Mouse (Mus musculus) MN1 (cell line): ENCODE results near the gene Tmem54.

Experiments used
- DNase-seq: peaks from one replicate; pipeline ENCODE4 v3.0.0-alpha.2; 2016; ENCODE audit warnings: low spot score

Tmem54 gene

DNA sequence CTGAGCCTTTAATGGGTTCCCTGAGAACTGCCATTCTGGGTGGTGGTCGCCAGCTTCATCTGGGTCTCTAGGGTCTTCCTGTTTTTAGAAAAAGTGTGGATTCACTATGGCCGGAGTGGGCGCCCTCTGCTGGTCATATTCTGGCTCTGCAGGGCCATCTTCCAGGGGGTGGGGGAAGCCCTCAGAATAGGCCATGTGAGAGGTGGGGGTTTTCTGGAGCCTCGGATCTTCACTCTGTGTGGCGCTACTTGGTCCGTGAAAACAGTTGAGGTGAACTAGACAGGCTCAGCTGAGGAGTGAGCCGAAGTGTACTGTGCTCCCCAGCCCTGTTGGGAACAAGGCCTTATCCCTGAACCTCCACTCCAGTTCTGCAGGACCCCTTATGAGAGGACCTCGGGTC, 24.8 kb downstream of the Tmem54 start:
- DNase-seq, result peak; percentile 79

DNA sequence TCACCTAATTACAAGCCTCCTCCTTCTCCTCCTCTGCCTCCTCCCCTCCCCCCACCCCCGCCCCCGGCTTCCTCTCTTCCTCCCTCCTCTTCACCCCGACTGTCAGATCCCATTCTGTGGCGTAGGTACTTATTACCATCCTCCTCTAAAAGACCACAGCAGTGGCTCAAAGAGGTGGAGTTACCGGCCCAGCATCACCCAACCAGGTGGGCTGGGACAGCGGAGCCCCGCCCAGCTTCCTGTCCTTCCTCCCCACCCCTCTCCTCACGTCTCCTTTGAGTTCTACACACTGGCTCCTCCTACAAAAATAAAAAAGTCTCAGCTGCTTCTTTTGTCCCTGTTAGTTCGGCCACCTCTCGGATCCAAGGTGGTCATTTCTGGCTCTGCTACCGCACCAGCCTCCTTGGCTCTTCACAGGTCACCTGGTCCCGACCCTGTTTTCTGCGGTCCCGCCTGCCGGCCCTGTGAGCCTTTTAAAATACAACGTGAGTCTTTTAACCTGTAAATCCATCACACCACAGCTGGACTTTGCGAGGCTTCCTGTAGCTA, 25.5 kb downstream of the Tmem54 start:
- peak; percentile 25 for DNase-seq

DNA sequence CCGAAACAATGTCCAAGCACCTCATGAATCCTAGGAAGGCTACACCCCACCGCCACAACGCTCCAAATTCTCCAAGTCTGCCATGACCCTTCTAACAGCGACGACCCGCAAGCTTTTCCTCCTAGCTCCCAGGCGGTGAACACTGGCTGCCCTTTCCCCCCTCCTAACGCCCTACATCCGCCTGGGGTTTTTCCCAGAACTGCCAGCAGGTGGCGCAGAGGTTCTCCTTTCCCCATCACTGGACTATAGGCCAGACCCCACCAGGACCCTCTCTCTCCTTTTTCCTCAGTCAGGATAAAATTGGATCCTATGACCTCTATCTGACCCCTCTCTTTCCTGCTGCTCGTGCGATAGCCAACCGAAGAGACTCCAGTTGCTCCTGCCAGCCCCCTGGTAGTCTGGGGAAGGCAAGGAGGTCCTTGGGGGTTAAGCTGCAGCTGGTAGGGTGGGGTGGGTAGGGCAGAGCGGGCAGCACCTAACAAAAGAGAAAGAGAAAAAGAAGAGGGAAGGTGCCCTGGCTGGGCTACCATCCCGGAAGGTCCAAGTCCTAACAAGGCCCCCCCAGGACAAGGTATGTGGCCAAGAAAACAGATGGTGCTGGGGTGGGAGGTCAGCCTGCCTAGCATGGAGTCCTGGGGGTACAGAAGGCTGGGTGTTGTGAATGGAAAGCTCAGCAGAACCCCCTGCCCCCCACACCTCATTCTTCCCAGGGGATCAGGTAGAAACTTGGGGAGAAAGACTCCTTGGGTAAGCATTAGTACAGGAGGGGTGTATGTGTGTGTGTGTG, 29.6 kb downstream of the Tmem54 start:
- peak; percentile 88 for DNase-seq

GRCm38 (mm10) chr4:129135637-129136036, 30.3 kb downstream of the Tmem54 start:
- no peak for DNase-seq

GRCm38 (mm10) chr4:129136189-129136578, 30.8 kb downstream of the Tmem54 start:
- DNase-seq, result peak; percentile 45

- DNase-seq, result peak; percentile 46
Observed at GRCm38 (mm10) chr4:129136579-129137391, 31.4 kb downstream of the Tmem54 start, which contains the start of gene Fndc5. Fndc5 (plus strand) TSS chr4:129136999.

DNA sequence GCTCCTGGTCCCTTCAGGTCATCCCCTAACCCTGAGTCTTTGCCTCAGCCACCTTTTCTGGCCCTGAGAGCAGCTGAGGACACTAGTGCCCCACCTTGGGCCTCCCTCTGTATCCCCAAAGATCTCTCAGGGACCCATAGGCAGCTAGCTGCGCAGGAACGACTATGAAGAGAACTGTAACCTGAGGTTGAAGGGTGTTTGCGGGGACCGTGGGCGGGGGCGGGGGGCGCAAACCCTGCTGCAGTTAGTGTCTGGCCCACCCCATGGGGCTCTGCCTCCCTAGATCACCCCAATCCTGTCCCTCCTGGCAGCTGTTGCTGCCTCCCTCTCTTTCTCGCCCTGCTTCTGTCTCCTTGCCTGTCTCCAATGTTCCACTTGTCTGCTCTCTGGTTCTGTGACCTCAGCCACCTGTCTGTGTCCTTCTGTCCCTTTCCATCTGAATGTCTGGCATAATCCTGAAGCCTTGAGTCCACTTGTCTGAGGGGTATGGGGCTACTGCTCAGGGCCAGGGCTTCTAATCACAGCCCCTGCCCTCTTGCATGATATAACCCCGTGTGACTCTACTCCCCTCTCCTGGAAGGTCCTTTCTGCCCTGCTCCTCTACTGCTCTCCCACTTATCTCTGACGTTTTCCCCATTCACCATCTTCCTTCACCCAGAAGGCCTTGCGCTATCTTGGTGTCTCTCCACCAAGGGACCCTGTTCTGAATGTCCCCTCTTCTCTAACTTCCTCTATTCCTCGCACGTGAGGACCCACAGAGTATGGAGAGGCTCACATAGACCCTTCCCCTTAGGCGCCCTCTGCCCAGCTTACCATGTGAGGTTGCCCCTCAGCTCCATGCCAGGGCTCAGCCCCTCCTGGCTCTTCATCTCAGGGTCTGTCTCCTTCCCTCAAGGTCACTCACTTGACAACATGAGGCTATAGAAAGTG, 32.3 kb downstream of the Tmem54 start:
- DNase-seq, result no peak

DNA sequence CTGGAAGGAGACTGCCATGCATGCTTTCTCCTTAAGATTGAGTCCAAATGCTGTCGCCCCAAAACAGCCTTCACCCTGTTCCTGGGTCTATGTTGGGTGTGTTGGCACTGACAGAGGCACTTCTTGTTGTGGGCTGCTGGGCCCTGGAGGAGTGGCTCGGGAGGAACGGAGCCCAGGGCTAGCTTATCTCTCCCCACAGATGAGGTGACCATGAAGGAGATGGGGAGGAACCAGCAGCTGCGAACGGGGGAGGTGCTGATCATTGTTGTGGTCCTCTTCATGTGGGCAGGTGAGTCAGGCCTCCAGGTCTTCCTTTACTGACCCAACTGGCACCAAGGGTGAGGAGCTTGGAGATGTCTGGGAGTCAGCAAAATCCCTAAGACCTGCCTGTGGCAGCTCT, 34.3 kb downstream of the Tmem54 start:
- DNase-seq, result no peak

DNA sequence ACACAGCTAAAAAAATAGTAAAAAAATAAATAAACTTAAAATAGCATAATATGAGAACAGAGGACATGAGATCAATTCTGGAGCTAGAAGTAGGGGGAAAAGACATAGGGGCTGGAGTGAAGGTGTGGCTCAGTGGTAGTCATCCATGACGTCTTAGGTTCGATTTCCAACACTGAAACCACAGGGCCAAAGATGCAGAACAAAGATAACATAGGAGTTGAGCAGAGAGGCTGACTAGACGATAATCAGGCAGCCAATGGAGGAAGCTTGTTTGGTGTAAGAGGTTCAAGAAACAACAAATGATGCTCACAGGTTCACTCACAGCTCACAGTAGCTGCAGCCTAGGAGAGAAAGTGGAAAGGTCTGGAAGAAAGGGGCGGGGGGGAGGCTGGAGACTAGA, 35.5 kb downstream of the Tmem54 start:
- no peak for DNase-seq

- no peak for DNase-seq
Observed at GRCm38 (mm10) chr4:129141560-129142438, 36.5 kb downstream of the Tmem54 start.

- no peak for DNase-seq
Observed at GRCm38 (mm10) chr4:129142439-129143045, 37.2 kb downstream of the Tmem54 start.

DNA sequence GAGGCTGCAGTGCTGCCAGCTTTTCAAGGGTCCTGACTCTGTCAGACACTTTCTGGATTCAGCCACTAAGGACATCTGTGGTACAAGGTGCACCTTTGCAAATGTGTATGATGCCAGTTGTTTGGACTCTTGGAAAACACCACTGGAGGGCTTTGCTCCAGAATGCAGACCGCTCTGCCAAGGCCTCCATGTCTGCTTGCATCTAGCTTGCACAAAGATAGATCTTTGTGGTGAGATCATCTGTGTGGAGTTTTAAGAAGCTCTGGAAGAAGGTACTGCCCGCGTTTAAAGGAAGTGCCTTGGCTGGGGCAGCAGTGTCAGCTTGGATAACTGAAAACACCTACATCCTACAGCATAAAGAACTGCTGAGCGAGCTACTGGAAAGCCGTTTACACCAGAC, 38.2 kb downstream of the Tmem54 start:
- no peak for DNase-seq

DNA sequence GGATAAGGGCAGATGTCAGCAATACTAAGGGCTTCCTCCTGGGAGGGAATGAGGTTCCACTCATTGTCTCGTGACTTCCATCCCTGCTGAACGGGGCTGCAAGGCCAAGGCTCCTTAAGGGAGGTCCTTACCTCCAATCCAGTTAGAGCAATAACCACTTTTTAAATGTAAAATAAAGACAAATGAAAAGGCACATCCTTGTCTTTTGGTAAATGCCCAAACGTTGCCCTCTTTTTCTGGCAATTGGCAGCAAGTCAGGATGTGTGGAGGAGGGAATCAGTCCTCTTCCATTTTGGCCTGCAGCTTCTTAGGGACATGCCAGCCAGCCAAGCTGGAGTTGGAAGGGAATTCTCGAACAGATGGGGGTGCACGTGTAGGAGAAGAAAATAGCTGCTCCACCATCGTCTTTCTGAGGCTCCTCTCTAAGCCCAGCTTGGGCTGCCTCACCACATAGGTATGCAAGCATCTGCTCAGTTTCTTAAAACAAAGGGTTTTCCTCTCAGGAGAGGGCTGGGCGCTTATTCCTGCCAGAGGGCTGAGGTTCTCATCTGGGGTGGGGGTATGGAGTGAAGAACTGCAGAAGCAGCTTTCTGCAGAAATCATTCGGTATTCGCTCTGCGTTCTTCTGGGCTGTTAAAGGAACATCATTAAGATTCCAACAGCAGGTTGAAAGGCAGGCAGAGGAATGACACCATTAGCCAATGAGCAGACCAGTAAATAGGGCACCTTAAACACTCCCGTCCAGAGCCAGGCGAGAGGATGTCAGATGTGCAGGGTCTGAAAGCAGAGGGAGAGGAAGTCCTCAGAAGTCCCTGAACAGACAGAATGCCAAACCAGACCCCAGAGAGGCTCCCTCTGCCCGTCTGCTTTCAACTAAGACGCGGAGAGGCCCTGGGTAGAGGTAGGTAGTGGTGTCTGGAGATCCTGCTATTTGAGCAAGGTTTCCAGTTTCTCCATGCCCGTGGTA, 39.3 kb downstream of the Tmem54 start:
- DNase-seq, result no peak

- DNase-seq, result no peak
Observed at GRCm38 (mm10) chr4:129145411-129145810, 40.1 kb downstream of the Tmem54 start.

- no peak for DNase-seq
Observed at GRCm38 (mm10) chr4:129145943-129146342, 40.6 kb downstream of the Tmem54 start.

DNA sequence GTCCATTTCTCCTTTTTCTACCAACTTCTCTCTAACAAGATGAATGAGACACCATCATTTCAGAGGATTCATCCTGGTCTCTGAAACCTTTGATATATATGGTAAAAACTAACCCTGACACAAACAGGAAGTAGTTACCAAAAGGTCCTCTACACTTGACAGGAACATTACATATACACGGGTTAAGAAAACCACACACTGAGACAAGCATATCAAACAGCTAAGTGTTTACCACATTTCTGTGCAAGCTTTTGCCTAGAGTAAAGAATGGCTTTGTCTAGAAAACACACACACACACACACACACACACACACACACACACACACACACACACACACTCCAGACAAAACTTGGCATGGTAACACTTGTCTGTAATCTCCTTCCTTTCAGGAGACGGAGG, 41.0 kb downstream of the Tmem54 start:
- no peak for DNase-seq

GRCm38 (mm10) chr4:129147552-129148103, 42.3 kb downstream of the Tmem54 start:
- DNase-seq, result no peak

- DNase-seq, result no peak
Observed at GRCm38 (mm10) chr4:129149321-129149720, 44.0 kb downstream of the Tmem54 start.

GRCm38 (mm10) chr4:129151276-129151811, 46.0 kb downstream of the Tmem54 start:
- DNase-seq, result no peak
